Mouse (Mus musculus): ENCODE results near the gene Rbm15. TPM values are rescaled to one million over a fixed set of nuclear protein-coding genes. Genes with fewer than 3 reads are reported as not detected.
A peak's percentile ranks its signal among the peaks of the same experiment; 100 is the strongest.

Rbm15 gene
- total RNA-seq (2014; rRNA removed) (17.2 and 17.7 TPM in 2 replicates), polyA plus RNA-seq (2012; rRNA removed) (4.2 and 4.4 TPM in 2 replicates)

DNA sequence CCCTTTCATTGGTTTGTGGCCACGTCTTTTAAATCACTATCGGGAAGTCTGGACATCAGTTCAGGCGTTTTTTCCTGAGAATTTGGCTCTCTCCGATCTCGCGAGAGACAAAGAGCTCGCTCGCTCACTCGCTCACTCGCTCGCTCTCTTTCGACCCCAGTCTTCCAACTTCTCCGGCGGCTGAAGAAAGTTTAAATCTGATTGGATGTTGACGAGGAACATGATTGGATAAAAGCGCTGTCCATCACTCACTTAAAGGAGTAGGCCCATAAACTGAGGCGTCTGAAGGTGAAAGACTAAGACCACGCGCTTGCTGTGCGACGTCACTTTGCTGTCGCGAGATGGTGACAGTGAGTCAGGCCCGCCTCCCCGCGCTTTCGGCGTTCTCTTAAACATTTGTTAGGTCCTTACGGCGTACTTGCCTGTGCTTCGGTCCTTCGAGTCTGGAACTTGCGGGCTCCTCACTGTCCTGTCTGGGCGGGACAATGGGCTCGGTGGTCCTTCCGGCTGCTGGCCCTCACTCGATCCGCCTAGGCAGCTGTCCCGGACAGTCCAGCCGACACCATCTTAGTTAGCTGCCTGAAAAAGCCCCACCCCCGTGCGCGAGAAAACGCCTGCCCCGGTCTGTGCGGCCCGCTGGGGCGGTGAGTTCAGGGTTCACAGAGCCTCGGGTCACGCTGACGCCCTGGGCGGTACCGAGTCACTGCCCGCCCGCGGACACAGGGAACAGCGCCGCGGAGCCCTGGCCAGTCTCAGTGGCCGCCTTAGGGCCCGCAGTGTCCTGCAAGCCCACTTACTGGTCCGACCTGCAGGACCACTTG, at the start of gene Rbm15:
Gene Rbm15 (minus strand): TSS at position 293 of the 821 bp plus-strand sequence.
- no peaks in the 10 kb centered on the region for H3K27me3 ChIP-seq (ENCODE audit: control insufficient read depth, insufficient read depth, low read length)
- peak within 1 kb of the TSS; percentile 87 for H3K4me3 ChIP-seq (ENCODE audit: insufficient read depth, low read depth, low read length)
- peak within 1 kb of the TSS; percentile 85 for H3K27ac ChIP-seq (replicated peaks; ENCODE audit: insufficient read depth, low read depth, low read length)
- peaks cover 10% of the 10 kb centered on the region; the same call in 1 of the 2 replicates for H3K79me2 ChIP-seq (ENCODE audit: control insufficient read depth, insufficient read depth, low read length)
- peaks cover 17% of the 10 kb centered on the region for H3K4me1 ChIP-seq (ENCODE audit: control insufficient read depth, insufficient read depth, low read length)
- H3K36me3 ChIP-seq (ENCODE audit: control insufficient read depth, insufficient read depth, low read length), result peaks cover 3% of the 10 kb centered on the region; the same call in 1 of the 2 replicates
- peak within 1 kb of the TSS; percentile 86 for H3K9ac ChIP-seq (ENCODE audit: low read depth, low read length)
- DNase-seq (ENCODE audit: extremely low read depth, low read depth, low spot score), result peak; percentile 99
- WGBS, result under 1% methylated on average over 62 of the region's 62 CpGs
- TF ChIP-seq CTCF (IDR thresholded peaks at IDR 0.05; ENCODE audit: low read depth, low read length) (no peak), POLR2A (IDR thresholded peaks at IDR 0.05; ENCODE audit: extremely low read depth, insufficient read depth, low read length) (peak; percentile 88)

DNA sequence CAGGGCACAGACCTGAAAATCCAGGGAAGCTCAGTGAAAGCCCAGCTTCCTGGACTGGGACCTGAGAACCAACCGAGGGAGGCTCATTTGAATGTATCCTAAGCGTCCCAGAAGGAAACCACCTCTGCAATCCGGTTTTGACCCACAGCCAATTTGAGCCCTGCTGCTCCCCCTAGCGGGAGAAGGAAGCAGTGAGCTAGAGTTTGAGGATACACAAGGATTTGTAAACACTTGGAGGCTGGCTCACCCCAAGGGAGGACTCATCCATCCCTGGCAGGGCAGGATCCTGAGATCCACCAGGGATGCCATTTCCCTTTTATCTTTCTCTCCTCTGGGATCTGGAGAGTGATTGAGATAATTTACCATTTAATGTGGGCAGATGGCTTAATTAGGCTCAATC, 45.9 kb upstream of the Rbm15 start:
- Histone ChIP-seq H3K27me3 (ENCODE audit: control insufficient read depth, insufficient read depth, low read length) (no peaks in the 10 kb centered on the region), H3K4me1 (ENCODE audit: control insufficient read depth, insufficient read depth, low read length) (no peaks in the 10 kb centered on the region), H3K36me3 (ENCODE audit: control insufficient read depth, insufficient read depth, low read length) (no peaks in the 10 kb centered on the region), H3K4me3 (ENCODE audit: insufficient read depth, low read depth, low read length) (no peak overlapping the region), H3K79me2 (ENCODE audit: control insufficient read depth, insufficient read depth, low read length) (no peaks in the 10 kb centered on the region), H3K9ac (ENCODE audit: low read depth, low read length) (no peak overlapping the region), H3K27ac (replicated peaks; ENCODE audit: insufficient read depth, low read depth, low read length) (no peak overlapping the region)
- peak; percentile 50 for DNase-seq (ENCODE audit: extremely low read depth, low read depth, low spot score)
- TF ChIP-seq POLR2A (IDR thresholded peaks at IDR 0.05; ENCODE audit: extremely low read depth, insufficient read depth, low read length) (no peak), CTCF (IDR thresholded peaks at IDR 0.05; ENCODE audit: low read depth, low read length) (peak; percentile 80)
- 6% methylated on average over 4 of the region's 4 CpGs for WGBS

DNA sequence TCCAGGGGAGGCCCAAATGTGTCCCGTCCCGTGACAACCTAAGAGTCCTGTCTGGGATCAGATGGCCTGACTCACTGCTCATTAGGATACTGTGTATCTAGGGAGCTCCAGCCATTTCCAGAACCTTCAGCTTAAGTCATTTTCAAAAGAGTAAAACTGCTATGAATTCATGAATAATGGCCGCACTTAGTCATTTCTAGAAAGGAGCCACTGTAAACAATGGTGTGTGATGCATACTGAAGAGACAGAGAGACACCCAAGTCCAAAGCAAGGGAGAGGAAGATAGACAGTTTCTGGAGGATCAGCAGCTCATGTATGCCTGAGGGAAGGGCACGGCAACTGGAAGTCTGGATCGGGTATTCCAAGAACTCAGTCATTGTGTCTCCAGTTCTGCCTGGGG, 45.2 kb upstream of the Rbm15 start:
- no peak for DNase-seq (ENCODE audit: extremely low read depth, low read depth, low spot score)
- no peaks in the 10 kb centered on the region for H3K4me1 ChIP-seq (ENCODE audit: control insufficient read depth, insufficient read depth, low read length)

DNA sequence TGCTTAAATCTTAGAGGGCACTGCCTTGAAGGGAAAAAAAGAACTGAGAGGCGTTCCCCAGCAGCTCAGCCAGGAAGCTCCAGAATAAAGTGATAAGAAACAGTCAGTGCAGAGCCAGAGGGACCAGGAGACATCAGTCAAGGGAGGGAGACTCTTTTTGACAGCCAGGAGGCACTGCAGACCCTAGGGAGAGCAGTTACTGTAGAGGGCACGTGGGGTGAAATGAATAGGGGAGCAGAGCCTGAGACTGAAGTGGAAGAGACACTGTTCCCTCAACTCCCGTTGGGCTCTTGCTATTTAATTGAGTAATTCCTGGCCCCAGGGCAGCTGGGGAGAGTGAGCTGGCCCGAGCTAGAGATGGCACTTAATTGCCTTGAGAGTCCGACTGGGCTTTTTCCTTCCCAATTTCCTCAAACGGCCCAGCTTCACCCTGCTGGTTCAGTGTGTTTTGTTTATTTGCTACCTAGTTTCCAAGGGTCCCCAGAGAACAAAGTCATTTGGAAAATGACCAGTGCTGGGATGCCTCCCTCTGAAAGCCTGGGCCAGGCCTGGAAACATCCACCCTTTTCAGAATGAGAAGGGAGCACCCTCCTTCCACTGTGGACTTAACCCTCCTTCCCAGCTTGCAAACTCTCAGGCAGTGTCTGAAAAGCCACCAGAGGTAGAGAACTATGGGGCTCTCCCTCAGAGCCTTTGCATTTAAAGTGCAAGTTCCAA, 41.6 kb upstream of the Rbm15 start:
- no peak for TF ChIP-seq POLR2A (IDR thresholded peaks at IDR 0.05; ENCODE audit: extremely low read depth, insufficient read depth, low read length)
- TF ChIP-seq CTCF (IDR thresholded peaks at IDR 0.05; ENCODE audit: low read depth, low read length), result no peak
- H3K79me2 ChIP-seq (ENCODE audit: control insufficient read depth, insufficient read depth, low read length), result no peaks in the 10 kb centered on the region
- 42% methylated on average over 6 of the region's 6 CpGs for WGBS
- no peak overlapping the region for H3K9ac ChIP-seq (ENCODE audit: low read depth, low read length)
- H3K4me1 ChIP-seq (ENCODE audit: control insufficient read depth, insufficient read depth, low read length), result no peaks in the 10 kb centered on the region
- H3K27ac ChIP-seq (replicated peaks; ENCODE audit: insufficient read depth, low read depth, low read length), result no peak overlapping the region
- no peaks in the 10 kb centered on the region for H3K36me3 ChIP-seq (ENCODE audit: control insufficient read depth, insufficient read depth, low read length)
- H3K27me3 ChIP-seq (ENCODE audit: control insufficient read depth, insufficient read depth, low read length), result no peaks in the 10 kb centered on the region
- no peak for DNase-seq (ENCODE audit: extremely low read depth, low read depth, low spot score)
- H3K4me3 ChIP-seq (ENCODE audit: insufficient read depth, low read depth, low read length), result no peak overlapping the region

More for the DNA sequence above, 45.2 kb upstream of the Rbm15 start:
- Histone ChIP-seq H3K36me3 (ENCODE audit: control insufficient read depth, insufficient read depth, low read length) (no peaks in the 10 kb centered on the region), H3K27ac (replicated peaks; ENCODE audit: insufficient read depth, low read depth, low read length) (no peak overlapping the region), H3K4me3 (ENCODE audit: insufficient read depth, low read depth, low read length) (no peak overlapping the region), H3K79me2 (ENCODE audit: control insufficient read depth, insufficient read depth, low read length) (no peaks in the 10 kb centered on the region), H3K27me3 (ENCODE audit: control insufficient read depth, insufficient read depth, low read length) (no peaks in the 10 kb centered on the region), H3K9ac (ENCODE audit: low read depth, low read length) (no peak overlapping the region)
- 86% methylated on average over 5 of the region's 5 CpGs for WGBS
- TF ChIP-seq CTCF (IDR thresholded peaks at IDR 0.05; ENCODE audit: low read depth, low read length) (no peak), POLR2A (IDR thresholded peaks at IDR 0.05; ENCODE audit: extremely low read depth, insufficient read depth, low read length) (no peak)

DNA sequence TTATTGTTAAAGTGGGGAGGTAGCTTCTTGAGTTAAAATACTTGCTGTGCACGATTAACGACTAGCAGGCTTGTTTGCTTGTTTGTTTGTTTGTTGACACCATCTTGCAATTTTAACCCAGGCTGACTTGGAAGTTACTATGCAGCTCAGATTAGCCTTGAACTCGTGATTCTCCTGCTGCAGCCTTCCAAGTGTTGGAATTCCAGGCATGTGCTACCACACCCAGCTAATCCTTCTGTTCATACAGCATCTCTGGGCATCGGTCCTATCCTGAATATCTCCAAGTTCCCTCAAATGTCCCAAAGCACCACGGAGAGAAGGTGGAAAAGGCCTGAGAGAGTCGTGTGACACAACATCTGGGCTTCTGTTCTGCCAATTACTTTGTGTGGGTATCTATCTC, 35.7 kb upstream of the Rbm15 start:
- H3K36me3 ChIP-seq (ENCODE audit: control insufficient read depth, insufficient read depth, low read length), result no peaks in the 10 kb centered on the region
- 73% methylated on average over 6 of the region's 6 CpGs for WGBS
- no peaks in the 10 kb centered on the region for H3K79me2 ChIP-seq (ENCODE audit: control insufficient read depth, insufficient read depth, low read length)
- TF ChIP-seq POLR2A (IDR thresholded peaks at IDR 0.05; ENCODE audit: extremely low read depth, insufficient read depth, low read length) (no peak), CTCF (IDR thresholded peaks at IDR 0.05; ENCODE audit: low read depth, low read length) (no peak)
- H3K27me3 ChIP-seq (ENCODE audit: control insufficient read depth, insufficient read depth, low read length), result no peaks in the 10 kb centered on the region
- no peaks in the 10 kb centered on the region for H3K4me1 ChIP-seq (ENCODE audit: control insufficient read depth, insufficient read depth, low read length)
- H3K9ac ChIP-seq (ENCODE audit: low read depth, low read length), result no peak overlapping the region
- no peak overlapping the region for H3K27ac ChIP-seq (replicated peaks; ENCODE audit: insufficient read depth, low read depth, low read length)
- H3K4me3 ChIP-seq (ENCODE audit: insufficient read depth, low read depth, low read length), result no peak overlapping the region
- no peak for DNase-seq (ENCODE audit: extremely low read depth, low read depth, low spot score)
